Mouse (Mus musculus) stomach, embryonic 14.5 days (tissue): ENCODE measurements around the gene Clip1. TPM values are rescaled to one million over a fixed set of nuclear protein-coding genes. Genes with fewer than 3 reads are reported as not detected.

Experiments
- polyA plus RNA-seq: library from polyadenylated mRNA; unstranded; fragments of >200 nt; fragmentation: Nextera tagmentation; extraction: Ambion mirVana; gene quantifications from 2 replicates; pipeline ENCODE4 v1.2.1, GENCODE M21; 2014

Clip1 gene
- polyA plus RNA-seq, 1 experiment from 2014 or later = 39.5 TPM

Other genes with a start within 250 kb of the Clip1 start
- not detected in 2 replicates for gene Lrrc43, start 195.3 kb downstream of the Clip1 start, polyA plus RNA-seq
- gene Il31, start 195.1 kb downstream of the Clip1 start, polyA plus RNA-seq = not detected in 2 replicates
- 0.25 TPM in 1 of 2 replicates, not detected in the other for gene B3gnt4, start 174.2 kb downstream of the Clip1 start, polyA plus RNA-seq
- 109 and 113 TPM in 2 replicates for gene Diablo, start 160.4 kb downstream of the Clip1 start, polyA plus RNA-seq
- 7.0 and 8.7 TPM in 2 replicates for gene Gm49027, start 159.1 kb downstream of the Clip1 start, polyA plus RNA-seq
- gene Vps33a, start 111.6 kb downstream of the Clip1 start, polyA plus RNA-seq = 25.4 and 27.2 TPM in 2 replicates
- 84.6 and 97.5 TPM in 2 replicates for gene Zcchc8, start 36.5 kb upstream of the Clip1 start, polyA plus RNA-seq
- gene Rsrc2, start 64.8 kb upstream of the Clip1 start, polyA plus RNA-seq = 139 and 142 TPM in 2 replicates
- 33.9 and 35.7 TPM in 2 replicates for gene Kntc1, start 65.1 kb upstream of the Clip1 start, polyA plus RNA-seq
- 1.6 and 2.1 TPM in 2 replicates for gene Hcar2, start 180.9 kb upstream of the Clip1 start, polyA plus RNA-seq
- gene Hcar1, start 195.4 kb upstream of the Clip1 start, polyA plus RNA-seq = 1.6 and 2.3 TPM in 2 replicates
- gene Denr, start 222.6 kb upstream of the Clip1 start, polyA plus RNA-seq = 140 and 143 TPM in 2 replicates
- gene Gm43518, start 242.8 kb upstream of the Clip1 start, polyA plus RNA-seq = 3.7 and 4.0 TPM in 2 replicates
- gene Ccdc62, start 246.1 kb upstream of the Clip1 start, polyA plus RNA-seq = 9.0 and 9.3 TPM in 2 replicates